ENCODE assay signal across 29 mouse cellular contexts in genomic region chr13:34395010-34395409, GRCm38 (mm10). TPM values are rescaled to one million over a fixed set of nuclear protein-coding genes. Genes with fewer than 3 reads are reported as not detected.
DNase-seq lines count a peak whose midpoint lies in the region; ATAC-seq and TF ChIP-seq lines count a peak whose summit lies in the region.
"Had no signal": no experiment of that assay in that cellular context is flagged by ENCODE, and none has a peak within 500 bp of the region (broad histone marks: within the 10 kb centered on the region; RNA-seq: fewer than 3 reads in every experiment).

No protein-coding gene starts in this region.

- no peak for TF ChIP-seq CTCF in embryonic fibroblast, embryonic 13.5 days (IDR thresholded peaks at IDR 0.05; ENCODE audit: borderline replicate concordance, insufficient read depth, low read length)

- H3K4me2 ChIP-seq in embryonic facial prominence, embryonic 11.5 days (ENCODE audit: low read depth, low read length): no peak overlapping the region
- H3K4me2 ChIP-seq: embryonic facial prominence, embryonic 12.5 days; heart, embryonic 12.5 days; heart, embryonic 15.5 days; hindbrain, embryonic 13.5 days had no signal

- no peak overlapping the region for H3K27ac ChIP-seq in embryonic facial prominence, embryonic 11.5 days (replicated peaks; ENCODE audit: low read depth, low read length)
- H3K27ac ChIP-seq in embryonic facial prominence, embryonic 10.5 days (replicated peaks): no peak overlapping the region
- H3K27ac ChIP-seq in embryonic fibroblast, embryonic 13.5 days (ENCODE audit: insufficient read depth, low read length): 0 out of 2 replicates have a peak overlapping the region, but pooled peaks have one; percentile 2
- H3K27ac ChIP-seq: embryonic facial prominence, embryonic 12.5 days; heart, embryonic 15.5 days; hindbrain, embryonic 13.5 days had no signal

- no peaks in the 10 kb centered on the region for H3K36me3 ChIP-seq in embryonic facial prominence, embryonic 11.5 days (replicated peaks; ENCODE audit: control insufficient read depth, insufficient read depth, low read depth, low read length)
- no peaks in the 10 kb centered on the region for H3K36me3 ChIP-seq in embryonic facial prominence, embryonic 10.5 days (replicated peaks)
- H3K36me3 ChIP-seq: embryonic facial prominence, embryonic 12.5 days; heart, embryonic 12.5 days; heart, embryonic 15.5 days; hindbrain, embryonic 10.5 days; hindbrain, embryonic 13.5 days had no signal

- ATAC-seq in embryonic facial prominence, embryonic 11.5 days (replicated peaks; ENCODE audit: insufficient number of reproducible peaks, low FRiP score, low TSS enrichment, low read depth): no peak
- ATAC-seq: activated CD4-positive, CD25-positive, alpha-beta regulatory T cell, adult 4 months; CD4-positive, CD25-positive, alpha-beta regulatory T cell, adult 4 months; forebrain, embryonic 14.5 days; forebrain, postnatal 0 days; hindbrain, embryonic 16.5 days; inflammation-experienced regulatory T-cells, adult 6 months; intestine, embryonic 16.5 days had no signal

- no peaks in the 10 kb centered on the region for H3K27me3 ChIP-seq in embryonic facial prominence, embryonic 11.5 days (ENCODE audit: control insufficient read depth, insufficient read depth, low read length)
- no peaks in the 10 kb centered on the region for H3K27me3 ChIP-seq in embryonic facial prominence, embryonic 10.5 days (replicated peaks; ENCODE audit: low read depth, poor library complexity, severe bottlenecking)
- H3K27me3 ChIP-seq: embryonic facial prominence, embryonic 12.5 days; heart, embryonic 12.5 days; heart, embryonic 15.5 days; hindbrain, embryonic 13.5 days had no signal

- H3K4me1 ChIP-seq in embryonic facial prominence, embryonic 11.5 days (ENCODE audit: control insufficient read depth, insufficient read depth, low read length): no peaks in the 10 kb centered on the region
- H3K4me1 ChIP-seq in embryonic facial prominence, embryonic 10.5 days: peaks cover 20% of the 10 kb centered on the region
- H3K4me1 ChIP-seq in embryonic fibroblast, embryonic 13.5 days (ENCODE audit: control insufficient read depth, insufficient read depth, low read length): peaks cover 12% of the 10 kb centered on the region

- peak; percentile 49 for DNase-seq in embryonic facial prominence, embryonic 11.5 days (ENCODE audit: low spot score)
- no peak for DNase-seq in embryonic facial prominence, embryonic 10.5 days (ENCODE audit: low spot score)
- peak; percentile 58 for DNase-seq in NIH3T3 (ENCODE audit: low read depth)
- DNase-seq in gastrocnemius, postnatal 4 days (ENCODE audit: low spot score in 2 of 2): no peak
- DNase-seq in yolk sac, embryonic 10.5 days (ENCODE audit: low spot score): no peak
- DNase-seq in frontal cortex, adult 2 months (ENCODE audit: extremely low spot score in 1 of 2, low spot score in 1 of 2): no peak
- DNase-seq: adrenal gland, adult 8-10 months; adrenal gland, postnatal 25 days; cerebellum, adult 11-12 months; cerebellum, adult 8-10 months; cerebellum, postnatal 36 days; embryo, embryonic 11 days; forebrain, postnatal 0 days; gastrocnemius, postnatal 10 days; heart, adult 18-20 months; heart, postnatal 10 days; heart, postnatal 36 days had no signal

- H3K9me3 ChIP-seq in embryonic facial prominence, embryonic 11.5 days (replicated peaks; ENCODE audit: control insufficient read depth, low read length): no peaks in the 10 kb centered on the region
- H3K9me3 ChIP-seq in embryonic facial prominence, embryonic 10.5 days: no peaks in the 10 kb centered on the region
- H3K9me3 ChIP-seq: embryonic facial prominence, embryonic 12.5 days; heart, embryonic 12.5 days; heart, embryonic 15.5 days; hindbrain, embryonic 10.5 days; hindbrain, embryonic 13.5 days had no signal

- TF ChIP-seq POLR2A in embryonic fibroblast, embryonic 13.5 days (IDR thresholded peaks at IDR 0.05; ENCODE audit: low read depth, low read length): no peak

- H3K9ac ChIP-seq in embryonic facial prominence, embryonic 11.5 days (replicated peaks; ENCODE audit: low read length): no peak overlapping the region
- H3K9ac ChIP-seq: embryonic facial prominence, embryonic 12.5 days; forebrain, postnatal 0 days; heart, embryonic 12.5 days; heart, embryonic 15.5 days; hindbrain, embryonic 13.5 days had no signal

- no peak overlapping the region for H3K4me3 ChIP-seq in embryonic facial prominence, embryonic 11.5 days (ENCODE audit: low read depth, low read length)
- no peak overlapping the region for H3K4me3 ChIP-seq in embryonic facial prominence, embryonic 10.5 days
- H3K4me3 ChIP-seq in embryonic fibroblast, embryonic 13.5 days (ENCODE audit: insufficient read depth, low read length): no peak overlapping the region
- H3K4me3 ChIP-seq: embryonic facial prominence, embryonic 12.5 days; heart, embryonic 12.5 days; heart, embryonic 15.5 days; hindbrain, embryonic 10.5 days; hindbrain, embryonic 13.5 days had no signal

- WGBS in embryonic facial prominence, embryonic 11.5 days: 61% methylated on average over 1 of the region's 1 CpGs
- 81% methylated on average over 1 of the region's 1 CpGs for WGBS in embryonic facial prominence, embryonic 10.5 days

RNA-seq across cellular contexts. Expression of gene Slc22a23, which starts 50.0 kb away (rescaled TPM):
- 3.8 and 4.9 TPM in 2 replicates for polyA plus RNA-seq in embryonic facial prominence, embryonic 11.5 days (2014; fragmentation: Nextera tagmentation; extraction: Ambion mirVana)
- 2.9 and 3.1 TPM in 2 replicates for polyA plus RNA-seq in embryonic facial prominence, embryonic 10.5 days (2016; fragmentation: Nextera tagmentation; extraction: Ambion mirVana)
- 2.1 and 5.7 TPM in 2 replicates for polyA plus RNA-seq in embryonic fibroblast, embryonic 13.5 days (2011; ENCODE audit: insufficient read length, low read depth, missing spikeins)
- 1 to 10 TPM; 7.4 to 7.8 TPM for total RNA-seq in gastrocnemius, postnatal 4 days (2021)
- 41.0 and 44.9 TPM in 2 replicates for polyA plus RNA-seq in frontal cortex, adult 2 months (2012; rRNA removed)

Comparison
In these comparisons a context has a peak if more than half of its experiments do, and no peak if none do; other contexts are left out.
1. DNase-seq: peak in embryonic facial prominence, embryonic 11.5 days (single experiment) and NIH3T3 (single experiment); none in embryonic facial prominence, embryonic 10.5 days (single experiment), gastrocnemius, postnatal 4 days (0 of 2), yolk sac, embryonic 10.5 days (single experiment) and frontal cortex, adult 2 months (0 of 2).